Comparison of ENCODE assay signal across 9 mouse cellular contexts in the genomic region with DNA sequence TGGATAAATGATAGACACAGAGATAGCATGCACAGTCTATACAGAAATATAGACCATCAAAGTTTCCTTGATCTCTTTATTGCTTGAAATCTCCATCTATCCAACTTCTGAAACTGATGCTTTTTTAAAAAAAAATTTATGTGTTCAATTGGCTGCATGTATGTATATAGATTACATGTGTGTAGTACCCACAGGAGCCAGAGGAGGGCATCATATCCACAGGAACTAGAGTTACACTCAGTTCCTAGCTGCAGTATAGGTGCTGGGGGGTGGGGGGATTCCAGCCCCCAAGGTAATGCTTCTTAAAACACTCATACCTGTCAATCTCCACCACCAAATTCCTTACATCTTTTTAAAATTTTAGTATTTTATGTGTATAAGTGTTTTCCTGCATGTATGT. TPM values are rescaled to one million over a fixed set of nuclear protein-coding genes. Genes with fewer than 3 reads are reported as not detected.
DNase-seq lines count a peak whose midpoint lies in the region; ATAC-seq and TF ChIP-seq lines count a peak whose summit lies in the region.
"Had no signal": no experiment of that assay in that cellular context is flagged by ENCODE, and none has a peak within 500 bp of the region (broad histone marks: within the 10 kb centered on the region; RNA-seq: fewer than 3 reads in every experiment).

No protein-coding gene starts in this region.

- no peak overlapping the region for H3K27ac ChIP-seq in forebrain, postnatal 0 days (ENCODE audit: low read depth, low read length)
- H3K27ac ChIP-seq in forebrain, embryonic 11.5 days (ENCODE audit: low read depth, low read length), result no peak overlapping the region
- H3K27ac ChIP-seq in forebrain, embryonic 14.5 days (ENCODE audit: low read depth, low read length), result no peak overlapping the region
- H3K27ac ChIP-seq: liver, embryonic 13.5 days had no signal

- no peak for DNase-seq in forebrain, postnatal 0 days
- no peak for DNase-seq in forebrain, embryonic 11.5 days (ENCODE audit: low spot score)
- DNase-seq in right cerebral cortex, postnatal 14 days, result peak; percentile 17
- no peak for DNase-seq in right cerebral cortex, adult 2 months (ENCODE audit: low spot score in 2 of 2)
- DNase-seq in induced T-regulatory cell, adult 2 months (ENCODE audit: low read depth), result peak; percentile 85
- DNase-seq in thymus, postnatal 25 days, result peak; percentile 82
- DNase-seq in forebrain, embryonic 14.5 days (ENCODE audit: low spot score), result no peak
- no peak for DNase-seq in cerebellum, adult 11 months
- DNase-seq: liver, embryonic 13.5 days had no signal

- no peaks in the 10 kb centered on the region for H3K27me3 ChIP-seq in forebrain, postnatal 0 days (ENCODE audit: insufficient read depth, low read length)
- no peaks in the 10 kb centered on the region for H3K27me3 ChIP-seq in forebrain, embryonic 11.5 days (ENCODE audit: control insufficient read depth, insufficient read depth, low read length)
- H3K27me3 ChIP-seq in forebrain, embryonic 14.5 days (replicated peaks; ENCODE audit: control insufficient read depth, insufficient read depth, low read length), result no peaks in the 10 kb centered on the region
- H3K27me3 ChIP-seq: liver, embryonic 13.5 days had no signal

- H3K4me1 ChIP-seq in forebrain, postnatal 0 days (ENCODE audit: insufficient read depth), result no peaks in the 10 kb centered on the region
- no peaks in the 10 kb centered on the region for H3K4me1 ChIP-seq in forebrain, embryonic 11.5 days (replicated peaks; ENCODE audit: control insufficient read depth, insufficient read depth, low read length)
- H3K4me1 ChIP-seq in forebrain, embryonic 14.5 days (ENCODE audit: control insufficient read depth, insufficient read depth, low read length), result no peaks in the 10 kb centered on the region

- H3K36me3 ChIP-seq in forebrain, postnatal 0 days (ENCODE audit: insufficient read depth), result peaks cover 23% of the 10 kb centered on the region
- H3K36me3 ChIP-seq in forebrain, embryonic 11.5 days (ENCODE audit: control insufficient read depth, insufficient read depth, low read length), result peaks cover 17% of the 10 kb centered on the region
- H3K36me3 ChIP-seq in forebrain, embryonic 14.5 days (ENCODE audit: control insufficient read depth, insufficient read depth, low read length), result peaks cover 44% of the 10 kb centered on the region

- no peak overlapping the region for H3K9ac ChIP-seq in forebrain, postnatal 0 days
- no peak overlapping the region for H3K9ac ChIP-seq in forebrain, embryonic 11.5 days (ENCODE audit: low read length)
- H3K9ac ChIP-seq in forebrain, embryonic 14.5 days (ENCODE audit: low read length), result no peak overlapping the region
- H3K9ac ChIP-seq: liver, embryonic 13.5 days had no signal

- peak; percentile 51 for TF ChIP-seq CTCF in forebrain, postnatal 0 days (IDR thresholded peaks at IDR 0.05; ENCODE audit: low read depth)

- no peaks in the 10 kb centered on the region for H3K9me3 ChIP-seq in forebrain, postnatal 0 days (ENCODE audit: low read length)
- H3K9me3 ChIP-seq in forebrain, embryonic 11.5 days (ENCODE audit: control insufficient read depth, low read length), result no peaks in the 10 kb centered on the region; the same call in 1 of the 2 replicates
- H3K9me3 ChIP-seq in forebrain, embryonic 14.5 days (replicated peaks; ENCODE audit: control insufficient read depth, low read length), result no peaks in the 10 kb centered on the region

- no peak overlapping the region for H3K4me3 ChIP-seq in forebrain, postnatal 0 days (ENCODE audit: low read depth, low read length)
- no peak overlapping the region for H3K4me3 ChIP-seq in forebrain, embryonic 11.5 days (ENCODE audit: low read depth, low read length)
- H3K4me3 ChIP-seq in forebrain, embryonic 14.5 days (ENCODE audit: low read depth, low read length), result no peak overlapping the region
- H3K4me3 ChIP-seq: liver, embryonic 13.5 days had no signal

- H3K4me2 ChIP-seq in forebrain, postnatal 0 days (ENCODE audit: low read depth), result no peak overlapping the region
- no peak overlapping the region for H3K4me2 ChIP-seq in forebrain, embryonic 11.5 days (ENCODE audit: low read depth, low read length, severe bottlenecking)
- no peak overlapping the region for H3K4me2 ChIP-seq in forebrain, embryonic 14.5 days (ENCODE audit: low read length)
- H3K4me2 ChIP-seq: liver, embryonic 13.5 days had no signal

- ATAC-seq in forebrain, postnatal 0 days, result no peak
- ATAC-seq in forebrain, embryonic 11.5 days (replicated peaks; ENCODE audit: low FRiP score), result no peak
- ATAC-seq in forebrain, embryonic 14.5 days, result no peak

RNA-seq across cellular contexts. Expression of a gene that starts 39.7 kb away (rescaled TPM):
- total RNA-seq in forebrain, postnatal 0 days (2014; rRNA removed), result 8.9 and 9.2 TPM in 2 replicates
- 2.6 and 3.8 TPM in 2 replicates for polyA plus RNA-seq in forebrain, postnatal 0 days (2015; fragmentation: Nextera tagmentation; extraction: Ambion mirVana)
- polyA plus RNA-seq in forebrain, embryonic 11.5 days (2014; fragmentation: Nextera tagmentation; extraction: Ambion mirVana), result 19.6 and 24.0 TPM in 2 replicates
- 11.9 and 12.5 TPM in 2 replicates for polyA plus RNA-seq in forebrain, embryonic 14.5 days (2014; fragmentation: Nextera tagmentation; extraction: Ambion mirVana)

RNA-seq across cellular contexts. Expression of a gene that starts 39.9 kb away (rescaled TPM):
- total RNA-seq in forebrain, postnatal 0 days (2014; rRNA removed), result 16.4 and 21.1 TPM in 2 replicates
- 19.4 and 30.2 TPM in 2 replicates for polyA plus RNA-seq in forebrain, postnatal 0 days (2015; fragmentation: Nextera tagmentation; extraction: Ambion mirVana)
- polyA plus RNA-seq in forebrain, embryonic 11.5 days (2014; fragmentation: Nextera tagmentation; extraction: Ambion mirVana), result 231 and 258 TPM in 2 replicates
- 91.2 and 96.6 TPM in 2 replicates for polyA plus RNA-seq in forebrain, embryonic 14.5 days (2014; fragmentation: Nextera tagmentation; extraction: Ambion mirVana)

Comparison
In these comparisons a context has a peak if more than half of its experiments do, and no peak if none do; other contexts are left out.
1. DNase-seq: peak in right cerebral cortex, postnatal 14 days (single experiment), induced T-regulatory cell, adult 2 months (single experiment) and thymus, postnatal 25 days (single experiment); none in forebrain, postnatal 0 days (single experiment), forebrain, embryonic 11.5 days (single experiment), right cerebral cortex, adult 2 months (0 of 2), forebrain, embryonic 14.5 days (single experiment) and cerebellum, adult 11 months (single experiment).